ENCODE assay signal across 8 mouse cellular contexts in genomic region chr3:157946843-157947358, GRCm38 (mm10). TPM values are rescaled to one million over a fixed set of nuclear protein-coding genes. Genes with fewer than 3 reads are reported as not detected.
DNase-seq lines count a peak whose midpoint lies in the region; ATAC-seq and TF ChIP-seq lines count a peak whose summit lies in the region.

TSS of gene Ankrd13c (plus strand) at chr3:157947239.

- WGBS in forebrain, embryonic 15.5 days, result under 1% methylated on average over 40 of the region's 45 CpGs
- WGBS in lung, adult 2 months, result under 1% methylated on average over 45 of the region's 45 CpGs

- H3K36me3 ChIP-seq in ES-E14 (ENCODE audit: control insufficient read depth, insufficient read depth, low read length, poor library complexity, severe bottlenecking), result peaks cover 2% of the 10 kb centered on the region; the same call in 1 of the 2 replicates
- H3K36me3 ChIP-seq in forebrain, embryonic 15.5 days, result no peaks in the 10 kb centered on the region

- peak; percentile 99 for ATAC-seq in forebrain, embryonic 15.5 days (replicated peaks)
- peak; percentile 93 for ATAC-seq in neutrophil, adult 5-6 weeks (ENCODE audit: extremely low read depth, insufficient number of reproducible peaks, low FRiP score, poor library complexity, severe bottlenecking)

- in situ Hi-C loops in ES-E14 (cut with MboI; ENCODE audit: low sequenced_read_pairs in 2 of 2, unreplicated experiment in 2 of 2), result no loop called here

- H3K4me3 ChIP-seq in ES-E14 (ENCODE audit: insufficient read depth in 1 of 2, low read depth in 1 of 2, low read length in 2 of 2, poor library complexity in 1 of 2, severe bottlenecking in 1 of 2), result peak within 1 kb of the TSS; percentile 93 to 94
- H3K4me3 ChIP-seq in forebrain, embryonic 15.5 days, result peak within 1 kb of the TSS; percentile 95
- H3K4me3 ChIP-seq in lung, adult 2 months (replicated peaks; ENCODE audit: extremely low read depth, low read depth, low read length), result peak within 1 kb of the TSS; percentile 76

- H3K9me3 ChIP-seq in ES-E14 (ENCODE audit: control insufficient read depth, insufficient read depth, low read depth, low read length), result no peaks in the 10 kb centered on the region
- H3K9me3 ChIP-seq in forebrain, embryonic 15.5 days, result no peaks in the 10 kb centered on the region

- TF ChIP-seq CTCF in lung, adult 2 months (IDR thresholded peaks at IDR 0.05; ENCODE audit: insufficient read depth, low read length), result no peak

- peak within 1 kb of the TSS; percentile 96 for H3K9ac ChIP-seq in ES-E14 (ENCODE audit: insufficient read depth, low read depth, low read length, poor library complexity, severe bottlenecking)
- H3K9ac ChIP-seq in forebrain, embryonic 15.5 days (replicated peaks), result peak within 1 kb of the TSS; percentile 93

- H3K27me3 ChIP-seq in forebrain, embryonic 15.5 days, result no peaks in the 10 kb centered on the region

- H3K27ac ChIP-seq in ES-E14 (ENCODE audit: insufficient read depth, low read depth, low read length, poor library complexity, severe bottlenecking), result peak within 1 kb of the TSS; percentile 77
- H3K27ac ChIP-seq in forebrain, embryonic 15.5 days (replicated peaks), result peak within 1 kb of the TSS; percentile 98

- peaks cover 0 to 6% of the 10 kb centered on the region in 2 experiments; a peak in 1 of 4 replicates for H3K4me1 ChIP-seq in ES-E14 (ENCODE audit: control insufficient read depth in 2 of 2, insufficient read depth in 2 of 2, low read length in 2 of 2, poor library complexity in 1 of 2)
- H3K4me1 ChIP-seq in forebrain, embryonic 15.5 days, result peaks cover 32% of the 10 kb centered on the region
- H3K4me1 ChIP-seq in lung, adult 2 months (ENCODE audit: control insufficient read depth, insufficient read depth, low read length), result peaks cover 2% of the 10 kb centered on the region; the same call in 1 of the 2 replicates

- H3K4me2 ChIP-seq in forebrain, embryonic 15.5 days (replicated peaks), result peak within 1 kb of the TSS; percentile 86

- peak; percentile 89 for DNase-seq in ES-E14 (ENCODE audit: low read depth, low spot score)
- peak; percentile 92 for DNase-seq in cerebellum, adult 11-12 months
- DNase-seq in heart, postnatal 25 days (ENCODE audit: low spot score), result peak; percentile 81
- peak; percentile 90 to 95 for DNase-seq in layer of hippocampus, adult 18-20 months (ENCODE audit: low spot score in 2 of 2)
- peak; percentile 93 for DNase-seq in lung, adult 2 months
- peak; percentile 77 to 85 for DNase-seq in thymus, adult 18-20 months

- intact Hi-C loops in heart, postnatal 25 days (cut with DNase I), result loop anchor here (2.0 to 10.0 kb wide), 2 partner anchors 86 to 402 kb away; no protein-coding TSS in a partner anchor

- TF ChIP-seq POLR2A in lung, adult 2 months (IDR thresholded peaks at IDR 0.05; ENCODE audit: borderline replicate concordance, extremely low read depth, low read depth, low read length), result peak; percentile 84

TF ChIP-seq in ES-E14, 5 proteins besides CTCF, POLR2A, EP300 and RAD21:
- TF ChIP-seq CHD2 (IDR thresholded peaks at IDR 0.05; ENCODE audit: low read depth, low read length) (peak; percentile 91), ZNF384 (IDR thresholded peaks at IDR 0.05; ENCODE audit: low read depth, low read length) (no peak), HCFC1 (IDR thresholded peaks at IDR 0.05; ENCODE audit: borderline replicate concordance, insufficient read depth, low read length) (peak; percentile 86), MAFK (IDR thresholded peaks at IDR 0.05; ENCODE audit: insufficient read depth, low read depth, low read length) (no peak)

RNA-seq across cellular contexts. Expression of gene Ankrd13c, which starts in this region (rescaled TPM):
- 26.1 and 33.7 TPM in 2 replicates for total RNA-seq in ES-E14 (2012; rRNA removed)
- polyA plus RNA-seq in forebrain, embryonic 15.5 days (2015; fragmentation: Nextera tagmentation; extraction: Ambion mirVana), result 24.6 and 25.3 TPM in 2 replicates
- 10 to 100 TPM; 29.9 to 35.5 TPM for total RNA-seq in heart, postnatal 25 days (2021)
- total RNA-seq in layer of hippocampus, adult 18-20 months (2021), result 10 to 100 TPM; 93.7 to 97.6 TPM
- 18.3 and 27.6 TPM in 2 replicates for polyA plus RNA-seq in lung, adult 2 months (2012; rRNA removed)
- 78.0 and 80.0 TPM in 2 replicates for total RNA-seq in neutrophil, adult 5-6 weeks (2017)

Comparison
In these comparisons a context has a peak if more than half of its experiments do, and no peak if none do; other contexts are left out.
1. Peak in every context shown above with its lines: DNase-seq, ATAC-seq, H3K4me3 ChIP-seq and H3K27ac ChIP-seq.